Mouse (Mus musculus): ENCODE data around the gene Mapre3.

DNA sequence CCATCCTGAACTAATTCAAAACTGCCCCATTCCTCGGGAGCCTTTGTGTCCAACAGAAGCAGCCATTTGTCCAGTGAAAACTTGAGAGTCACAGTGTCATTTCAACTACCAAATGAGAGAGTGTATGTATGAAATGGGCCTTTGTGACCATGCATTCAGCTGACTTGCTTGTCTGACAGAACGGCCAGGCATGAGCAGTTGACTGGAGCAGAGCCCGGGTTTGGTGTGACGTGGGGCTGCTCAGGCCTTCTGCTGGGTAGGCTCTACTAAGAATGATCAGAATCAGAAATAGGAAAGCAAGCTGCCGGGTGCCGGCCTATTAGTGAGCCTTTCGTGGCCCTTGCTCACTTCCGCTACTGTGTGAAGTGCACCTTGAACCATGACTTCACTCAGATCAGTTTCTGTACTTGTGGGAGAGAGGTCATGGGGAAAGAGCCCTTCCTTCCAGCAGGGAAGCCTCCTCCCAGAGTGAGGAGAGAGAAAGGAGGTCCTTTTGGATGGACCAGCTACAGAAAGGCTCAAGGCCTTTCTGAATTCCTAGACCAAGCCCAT, 4.4 kb downstream of the Mapre3 start:
- TF ChIP-seq CTCF (conservative IDR thresholded peaks at IDR 0.05; ENCODE audit: low read length) (no peak), NANOG (IDR thresholded peaks at IDR 0.05; ENCODE audit: borderline replicate concordance, low read length) (no peak), POU5F1 (IDR thresholded peaks at IDR 0.05; ENCODE audit: borderline replicate concordance, low read length) (no peak)

Data from E14TG2a.4 (cell line).